Mouse (Mus musculus): ENCODE data around the gene Wfdc13. TPM values are rescaled to one million over a fixed set of nuclear protein-coding genes. Genes with fewer than 3 reads are reported as not detected.

The Wfdc13 gene
- not detected for total RNA-seq (2021)
- long read RNA-seq = 0 reads

DNA sequence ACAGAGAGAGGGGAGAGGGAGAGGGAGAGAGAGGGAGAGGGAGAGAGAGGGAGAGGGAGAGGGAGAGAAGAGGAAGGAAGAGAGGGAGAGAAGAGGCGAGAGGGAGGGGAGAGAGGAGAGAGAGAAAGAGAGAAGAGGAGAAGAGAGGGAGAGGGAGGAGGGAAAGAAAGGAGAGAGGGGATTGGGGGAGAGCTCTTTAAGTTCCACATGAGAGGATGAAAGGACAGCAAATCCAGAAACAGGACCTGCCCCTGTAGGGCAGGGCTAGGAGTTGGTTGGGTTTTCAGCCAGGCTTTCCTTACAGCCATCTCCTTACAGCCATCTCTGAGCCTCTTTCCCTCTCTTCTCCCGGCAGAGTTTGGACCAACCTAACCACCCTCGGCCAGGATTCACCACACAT lies at the start of gene Wfdc13:
TSS of gene Wfdc13 (plus strand) at position 301 of the 400 bp plus-strand sequence.
- no peak for DNase-seq (ENCODE audit: low spot score in 2 of 2)

DNA sequence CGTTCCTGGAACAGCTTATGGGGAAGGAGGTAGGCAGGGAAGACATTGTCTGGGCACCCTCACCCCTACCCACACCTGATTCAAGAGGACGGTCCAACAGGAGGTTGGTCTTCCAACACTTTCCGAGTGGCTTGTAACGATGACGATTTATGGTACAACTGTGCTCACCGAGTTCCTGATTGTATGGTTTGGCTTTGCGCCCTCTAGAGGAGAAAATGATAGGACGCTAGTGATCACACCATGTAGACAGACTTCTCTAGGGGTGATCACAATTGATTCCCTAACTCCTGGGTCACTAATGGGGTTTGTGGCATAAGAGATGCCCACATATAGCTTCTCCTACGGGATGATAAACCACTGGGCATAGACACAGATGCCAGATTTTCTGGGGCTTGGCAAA lies 49.6 kb upstream of the Wfdc13 start:
- no peak for DNase-seq (ENCODE audit: low spot score in 2 of 2)

DNA sequence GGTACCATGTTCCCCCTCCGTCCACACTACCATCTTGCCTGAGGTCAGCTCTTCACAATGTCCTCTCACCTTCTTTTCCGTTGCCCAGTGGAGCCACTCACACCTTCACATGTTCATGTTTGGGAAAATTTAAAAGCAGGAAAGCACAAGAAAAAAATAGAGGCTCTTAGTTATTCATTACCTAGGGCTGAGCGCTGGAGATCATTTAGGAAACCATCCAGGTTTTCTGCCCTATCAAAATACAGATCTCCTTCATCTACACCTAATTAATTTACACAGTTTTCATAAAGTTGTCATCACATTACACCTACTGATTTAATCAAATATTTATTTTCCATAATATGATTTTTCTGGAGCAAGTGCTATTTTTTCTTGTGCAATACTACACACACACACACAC lies 46.2 kb upstream of the Wfdc13 start, which contains the start of gene Wfdc16:
TSS of gene Wfdc16 (minus strand) at position 101 of the 400 bp plus-strand sequence.
- DNase-seq (ENCODE audit: low spot score in 2 of 2) = no peak

DNA sequence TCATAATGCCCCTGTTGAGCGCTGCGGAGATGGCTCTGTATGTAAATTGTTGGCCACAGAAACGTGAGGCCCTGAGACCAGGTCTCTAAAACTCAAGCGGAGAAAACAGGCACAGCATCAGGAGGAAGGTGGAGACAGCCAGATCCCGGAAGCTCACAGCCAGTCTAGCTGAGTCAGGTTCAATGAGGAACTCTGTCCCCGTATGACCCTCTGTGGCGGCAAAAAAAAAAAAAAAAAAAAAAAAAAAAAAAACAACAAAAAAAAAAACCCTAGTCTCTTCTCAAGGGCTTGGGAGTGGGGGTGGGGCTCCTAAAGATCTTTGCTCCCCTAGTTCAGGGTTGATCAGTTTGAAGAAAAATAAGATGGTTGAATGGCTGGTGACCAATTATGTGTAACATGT lies 43.8 kb upstream of the Wfdc13 start:
- no peak for DNase-seq (ENCODE audit: low spot score in 2 of 2)

DNA sequence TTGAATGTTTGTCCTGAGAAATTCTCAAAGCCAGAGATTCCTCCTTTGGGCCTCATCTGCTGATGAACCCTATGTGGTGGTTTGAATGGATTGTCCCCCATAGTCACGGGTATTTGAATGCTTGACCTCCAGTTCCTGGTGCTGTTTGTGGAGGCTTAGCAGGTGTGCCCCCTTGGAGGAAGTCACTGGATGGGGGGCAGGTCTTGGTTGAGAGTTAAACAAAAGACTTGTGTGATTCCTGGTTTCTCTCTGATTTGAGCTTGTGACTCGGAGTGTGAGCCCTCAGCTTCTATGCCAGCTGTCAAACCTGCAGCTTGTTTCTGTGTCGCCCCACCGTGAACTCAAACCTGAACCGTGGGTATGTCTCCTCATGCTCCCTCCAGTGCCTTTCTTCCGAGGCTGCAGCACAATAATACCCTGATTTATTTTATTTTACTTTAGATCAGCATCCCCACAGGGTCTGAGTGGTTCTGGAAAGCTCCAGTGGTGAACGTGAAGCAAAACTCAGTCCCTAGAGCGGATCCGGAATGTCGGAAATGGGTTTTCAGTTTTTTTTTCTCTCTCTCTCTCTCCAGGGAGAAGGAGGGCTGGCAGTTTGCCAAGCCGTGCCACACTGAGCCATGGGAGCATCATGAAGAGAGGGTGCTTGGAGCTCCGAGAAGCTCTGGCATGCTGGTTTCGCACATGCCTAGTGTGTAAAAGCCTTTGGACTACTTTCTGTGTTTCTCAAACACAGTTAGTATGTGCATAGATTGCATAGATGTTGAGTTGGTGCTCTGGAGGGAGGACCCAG lies 42.8 kb upstream of the Wfdc13 start:
- DNase-seq (ENCODE audit: low spot score in 2 of 2) = peak in 1 of 2 experiments; percentile 21

DNA sequence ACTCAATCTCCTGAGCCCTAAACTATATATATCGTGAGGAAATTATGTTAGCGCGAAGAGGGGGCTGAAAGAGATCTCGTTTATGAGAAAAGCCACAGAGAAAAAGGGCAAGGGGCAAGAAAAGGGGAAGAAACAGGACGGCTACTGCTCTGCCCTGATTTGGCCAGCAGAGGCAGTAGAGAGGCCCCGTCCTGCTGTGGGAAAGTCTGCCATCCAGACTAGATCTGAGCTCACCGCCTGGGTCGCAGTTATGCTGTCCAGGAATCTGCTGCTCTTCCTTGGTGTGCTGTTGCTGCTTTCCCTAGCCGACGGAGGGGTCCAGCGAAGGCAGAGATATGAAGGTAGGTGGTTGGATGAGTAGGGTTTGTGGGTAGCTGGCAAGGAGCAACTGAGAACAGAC lies 29.0 kb upstream of the Wfdc13 start, which contains the start of gene Wfdc10:
TSS of gene Wfdc10 (plus strand) at position 189 of the 400 bp plus-strand sequence.
- DNase-seq (ENCODE audit: low spot score in 2 of 2) = peak in 1 of 2 experiments; percentile 13

DNA sequence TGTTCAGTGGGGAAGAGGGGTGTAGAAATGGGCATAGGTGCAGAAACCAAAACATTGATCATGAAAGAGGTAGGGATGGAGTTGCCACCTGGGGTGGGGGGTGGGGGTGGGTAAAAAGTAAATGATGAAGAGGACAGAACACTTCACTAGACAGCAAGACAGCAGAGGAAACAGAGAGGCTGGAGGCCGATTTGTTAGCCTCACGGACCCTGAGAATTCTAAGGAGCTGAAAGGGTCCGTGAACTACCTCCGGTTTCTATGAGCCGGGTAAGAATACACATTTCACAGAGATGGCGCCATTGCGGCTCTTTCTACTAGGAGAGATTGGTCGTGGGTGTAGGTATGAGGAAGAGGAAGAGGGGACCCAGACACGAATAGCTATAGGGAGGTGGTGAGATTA lies 28.4 kb upstream of the Wfdc13 start, which contains the start of gene Wfdc9:
TSS of gene Wfdc9 (minus strand) at position 101 of the 400 bp plus-strand sequence.
- DNase-seq (ENCODE audit: low spot score in 2 of 2) = no peak

DNA sequence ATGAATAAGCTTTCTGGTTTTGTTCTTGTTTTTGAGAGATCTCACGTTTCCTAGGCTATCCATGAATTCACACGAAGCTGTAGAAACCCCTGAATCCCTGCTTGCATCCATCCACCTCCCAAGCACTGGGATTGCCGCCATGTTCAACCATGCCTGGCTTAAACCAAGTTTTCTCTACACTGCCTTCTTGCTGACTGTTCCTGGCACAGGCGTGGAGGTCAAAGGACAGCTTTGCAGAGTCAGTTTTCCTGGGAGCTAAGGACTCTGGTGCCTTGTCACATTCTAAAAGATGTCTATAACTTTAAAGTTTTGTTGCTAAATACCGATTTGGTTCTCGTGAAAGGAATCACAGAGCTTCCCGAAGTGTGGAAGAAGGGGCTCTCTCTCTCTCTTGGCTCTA lies 20.1 kb upstream of the Wfdc13 start:
- no peak for DNase-seq (ENCODE audit: low spot score in 2 of 2)

DNA sequence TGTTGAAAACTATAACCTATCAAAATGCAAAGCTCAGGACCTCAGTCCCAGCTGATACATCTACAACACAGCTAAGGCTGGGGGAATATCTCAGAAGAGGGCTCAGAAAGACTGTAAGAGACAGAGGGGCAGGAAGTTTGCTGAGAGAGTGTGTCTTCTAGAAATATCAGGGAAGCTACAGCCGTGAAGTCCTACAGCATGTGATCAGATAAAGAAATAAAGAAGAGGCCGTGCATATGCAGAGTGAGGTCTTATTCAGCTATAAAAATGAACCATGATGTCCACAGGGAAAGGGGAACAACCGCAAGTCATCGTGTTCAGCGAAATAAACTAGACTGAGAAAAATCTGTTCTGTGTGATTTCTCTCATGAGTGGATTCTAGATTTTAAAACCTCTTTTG lies 14.6 kb upstream of the Wfdc13 start:
- no peak for DNase-seq (ENCODE audit: low spot score in 2 of 2)

DNA sequence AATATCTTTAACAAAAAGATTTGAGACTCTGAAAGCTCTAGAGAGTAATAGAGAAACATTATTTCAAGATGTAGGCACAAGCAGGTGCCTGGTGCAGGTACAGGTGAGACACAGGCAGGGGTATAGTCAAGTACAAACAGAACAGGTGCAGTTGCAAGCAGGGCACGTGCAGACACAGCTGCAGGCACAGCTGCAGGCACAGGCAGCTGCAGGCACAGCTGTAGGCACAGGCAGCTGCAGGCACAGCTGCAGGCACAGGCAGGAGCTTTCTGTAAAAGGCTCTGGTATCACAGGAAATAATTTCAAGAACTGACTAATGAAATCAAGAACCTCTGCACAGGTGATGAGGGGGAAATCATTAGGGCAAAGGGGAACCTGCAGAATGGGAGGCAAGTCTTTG lies 14.0 kb upstream of the Wfdc13 start:
- DNase-seq (ENCODE audit: low spot score in 2 of 2) = no peak

DNA sequence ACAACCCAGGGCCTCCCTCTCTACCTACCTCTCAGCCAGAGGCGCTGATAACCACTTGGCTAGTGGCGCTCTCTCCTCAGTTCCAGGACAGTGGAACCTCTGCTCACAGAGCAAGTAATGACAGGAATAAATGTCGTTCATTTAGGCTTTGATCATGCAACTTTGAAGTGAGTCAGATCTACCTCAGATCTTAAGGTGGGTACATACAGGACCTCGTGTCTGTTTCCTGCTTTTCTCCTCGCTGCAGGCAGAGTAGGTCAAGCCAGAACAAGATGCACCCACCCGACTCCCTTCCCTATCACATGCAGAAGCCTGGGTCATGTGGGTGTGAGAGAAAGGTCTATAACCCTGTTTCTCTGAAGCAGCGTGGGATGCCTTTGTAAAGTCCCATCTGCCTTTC lies 10.9 kb upstream of the Wfdc13 start, which contains the start of gene Wfdc11:
TSS of gene Wfdc11 (minus strand) at position 101 of the 400 bp plus-strand sequence.
- peak in 1 of 2 experiments; percentile 3 for DNase-seq (ENCODE audit: low spot score in 2 of 2)

DNA sequence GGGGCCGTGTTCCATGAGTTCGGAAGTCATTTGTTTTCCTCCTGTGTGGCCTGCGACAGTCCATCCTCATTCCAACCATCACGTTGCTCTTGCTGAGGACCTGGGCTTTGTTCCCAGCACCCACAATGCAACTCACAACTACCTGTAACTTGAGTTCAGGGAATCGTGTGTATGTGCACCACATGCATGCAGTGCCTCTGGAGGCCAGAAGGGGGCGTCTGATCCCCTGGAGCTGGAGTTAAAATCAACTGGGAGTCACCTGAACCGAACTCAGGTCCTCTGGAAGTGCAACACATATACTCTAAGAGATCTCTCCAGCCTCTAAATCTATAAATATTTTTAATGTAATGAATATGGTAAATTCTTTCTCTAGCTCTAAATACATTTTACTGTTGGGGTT lies 8.8 kb upstream of the Wfdc13 start:
- DNase-seq (ENCODE audit: low spot score in 2 of 2) = no peak

DNA sequence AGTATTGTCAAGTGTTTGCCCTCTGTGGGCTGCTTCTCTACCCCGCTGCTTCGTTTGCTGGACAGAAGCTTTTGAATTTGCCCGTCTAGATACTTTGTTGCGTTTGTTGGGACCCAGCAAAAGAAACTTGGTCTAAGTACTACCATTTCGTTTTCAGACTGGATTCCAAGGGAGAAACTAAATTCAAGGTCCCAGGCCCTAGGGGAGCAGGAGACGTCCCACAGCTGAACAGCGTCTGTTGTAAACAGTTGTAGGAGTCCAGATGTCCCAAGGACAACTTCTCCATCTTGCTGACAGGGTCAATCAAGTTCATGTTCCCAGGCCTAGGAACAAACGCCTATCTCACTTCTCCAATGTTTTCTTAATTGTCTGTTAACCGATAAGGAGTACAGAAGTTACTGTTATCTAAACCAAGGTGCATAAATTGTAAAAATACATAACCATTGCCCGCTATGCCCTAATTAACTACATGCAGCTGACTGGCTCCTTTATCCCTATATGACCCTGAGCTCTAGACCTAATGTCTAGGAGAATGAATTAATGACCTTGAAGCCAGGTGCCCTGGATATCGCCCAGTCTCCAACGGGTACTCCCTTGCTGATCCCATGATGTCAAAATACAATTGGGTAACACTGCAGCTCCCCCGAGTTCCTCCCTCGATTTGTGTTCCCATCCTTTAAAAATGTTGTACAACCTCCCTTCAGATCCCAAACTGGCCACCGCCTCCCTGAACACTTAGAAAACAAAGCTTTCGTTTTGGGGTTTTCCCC lies 7.8 kb upstream of the Wfdc13 start:
- DNase-seq (ENCODE audit: low spot score in 2 of 2) = no peak

DNA sequence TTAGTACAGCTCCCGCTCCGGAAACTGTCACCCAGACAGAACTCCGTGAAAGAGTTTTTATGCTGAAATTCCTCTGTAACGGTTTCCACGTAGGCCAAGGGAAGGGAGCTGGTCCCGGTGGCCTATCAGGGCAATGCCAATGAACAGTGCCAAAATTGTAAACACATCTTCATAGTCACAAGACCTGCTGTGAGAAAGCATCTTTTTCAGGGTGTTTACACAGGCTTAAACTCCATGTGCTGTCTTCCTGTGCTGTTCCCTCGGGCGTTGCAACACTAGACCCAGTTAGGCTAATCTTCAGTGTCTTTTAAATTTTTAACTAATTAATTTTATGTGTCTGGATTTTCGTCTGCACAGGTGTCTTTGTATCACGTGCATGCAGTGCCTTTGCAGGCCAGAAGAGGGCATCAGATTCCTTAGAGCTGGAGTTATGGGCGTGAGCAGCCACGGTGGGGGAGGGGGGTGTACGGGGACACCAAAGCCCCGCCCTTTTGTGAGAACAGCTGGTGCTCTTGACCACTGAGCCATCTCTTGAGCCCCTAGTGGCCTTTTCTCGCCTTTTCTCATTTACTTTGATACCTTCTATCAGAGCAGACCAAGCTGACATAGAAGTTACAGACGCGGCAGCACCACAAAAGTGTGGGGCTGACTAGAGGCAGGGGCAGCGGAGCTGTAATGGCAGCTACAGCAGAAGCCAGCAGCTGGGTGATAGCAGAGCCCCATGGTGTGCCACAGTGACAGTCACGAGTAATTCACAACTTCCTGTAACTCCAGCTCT lies 5.9 kb upstream of the Wfdc13 start:
- peak; percentile 20 to 70 for DNase-seq (ENCODE audit: low spot score in 2 of 2)

DNA sequence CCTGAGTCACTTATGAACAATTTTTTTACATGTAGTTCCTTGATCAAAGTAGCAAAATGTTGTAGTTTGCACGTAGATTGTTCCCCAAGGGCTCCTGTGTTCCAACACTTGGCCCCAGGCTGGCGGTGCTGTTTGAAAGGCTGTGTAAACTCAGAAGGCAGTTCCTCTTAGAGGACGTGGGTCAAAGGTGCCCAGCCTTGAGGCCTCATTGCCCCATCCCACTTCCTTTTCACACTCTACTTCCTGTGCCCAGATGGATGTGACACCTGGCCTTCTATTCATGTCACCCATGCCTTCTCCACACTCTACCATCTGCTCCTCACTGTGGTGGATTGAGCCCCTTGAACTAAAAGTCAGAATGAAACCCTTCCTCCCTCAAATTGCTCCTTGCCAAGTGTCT lies 5.0 kb upstream of the Wfdc13 start:
- no peak for DNase-seq (ENCODE audit: low spot score in 2 of 2)

DNA sequence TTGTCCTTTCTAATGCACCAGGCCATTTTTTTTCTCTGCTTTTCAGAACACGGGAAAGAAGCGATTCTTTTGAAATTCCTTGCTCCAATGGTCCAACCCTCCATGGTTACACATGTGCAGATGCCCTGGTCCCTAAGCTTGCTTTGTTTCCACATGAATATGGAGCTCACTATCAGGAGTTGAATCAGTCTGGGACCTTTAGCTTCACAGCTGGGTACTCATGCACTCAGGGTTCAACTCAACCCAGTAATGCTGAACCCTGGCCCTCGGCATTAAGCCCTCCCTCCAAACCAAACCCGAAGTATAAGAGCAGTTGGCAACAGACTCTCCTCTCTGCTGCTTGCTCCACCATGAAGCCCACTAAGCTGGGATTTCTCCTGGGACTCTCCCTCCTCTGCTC lies 13.3 kb downstream of the Wfdc13 start, which contains the start of gene Spint4:
TSS of gene Spint4 (plus strand) at position 301 of the 400 bp plus-strand sequence.
- DNase-seq (ENCODE audit: low spot score in 2 of 2) = no peak

DNA sequence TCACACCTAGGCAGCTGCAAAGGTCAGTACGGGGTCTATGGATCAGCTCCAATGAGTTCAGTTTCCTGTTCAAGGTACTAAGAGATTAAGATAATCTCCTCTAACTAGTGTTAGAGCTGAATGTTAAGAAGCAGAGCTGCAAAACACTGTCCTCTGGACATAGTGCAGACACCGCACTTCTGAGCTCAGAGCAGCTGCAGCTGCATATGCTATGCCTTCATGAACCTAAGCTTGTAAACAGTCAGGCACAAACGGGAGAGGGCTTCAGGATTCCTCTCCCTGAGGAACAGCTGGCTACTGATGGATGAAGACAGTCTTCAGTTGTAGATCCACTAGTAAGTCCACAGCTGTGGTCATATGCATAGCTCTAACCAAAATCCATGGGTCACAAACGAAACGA lies 16.1 kb downstream of the Wfdc13 start:
- DNase-seq (ENCODE audit: low spot score in 2 of 2) = no peak

DNA sequence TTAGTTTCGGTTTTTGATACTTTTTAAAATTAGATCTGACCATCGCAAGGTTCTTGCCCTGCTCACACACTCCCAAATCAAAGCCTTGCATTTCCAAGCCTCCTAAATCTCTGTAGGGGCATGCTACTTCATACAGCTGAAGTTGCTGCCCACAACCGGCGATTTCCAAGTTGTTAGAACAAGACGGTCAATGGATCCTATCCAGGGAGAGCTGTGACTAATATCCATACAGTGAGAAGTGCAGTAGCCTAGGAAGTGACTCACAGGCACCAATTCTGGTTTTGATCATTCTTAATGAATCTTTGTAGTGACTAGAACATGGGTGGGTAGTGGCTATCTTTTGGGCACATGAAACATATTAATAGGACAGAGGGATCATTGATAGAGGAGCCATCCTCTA lies 16.9 kb downstream of the Wfdc13 start:
- DNase-seq (ENCODE audit: low spot score in 2 of 2) = no peak

DNA sequence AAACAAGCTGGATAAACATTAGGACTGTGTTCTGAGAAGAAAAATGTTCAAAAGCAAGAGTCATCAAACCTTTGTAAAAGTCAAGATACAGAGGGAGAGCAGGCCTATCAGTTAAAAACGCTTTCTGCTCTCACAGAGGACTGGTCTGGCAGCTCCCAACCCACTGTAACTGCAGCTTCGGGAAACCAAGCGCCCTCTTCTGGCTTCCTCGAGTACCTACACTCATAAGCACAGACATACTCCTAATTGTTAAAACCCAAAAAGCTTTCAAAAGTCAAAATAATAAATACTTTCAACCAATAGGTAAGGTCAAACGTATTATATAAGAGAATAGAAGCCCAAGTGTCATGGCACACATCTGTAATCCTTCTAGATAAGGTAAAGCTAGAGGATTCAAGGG lies 19.3 kb downstream of the Wfdc13 start:
- DNase-seq (ENCODE audit: low spot score in 2 of 2) = no peak

DNA sequence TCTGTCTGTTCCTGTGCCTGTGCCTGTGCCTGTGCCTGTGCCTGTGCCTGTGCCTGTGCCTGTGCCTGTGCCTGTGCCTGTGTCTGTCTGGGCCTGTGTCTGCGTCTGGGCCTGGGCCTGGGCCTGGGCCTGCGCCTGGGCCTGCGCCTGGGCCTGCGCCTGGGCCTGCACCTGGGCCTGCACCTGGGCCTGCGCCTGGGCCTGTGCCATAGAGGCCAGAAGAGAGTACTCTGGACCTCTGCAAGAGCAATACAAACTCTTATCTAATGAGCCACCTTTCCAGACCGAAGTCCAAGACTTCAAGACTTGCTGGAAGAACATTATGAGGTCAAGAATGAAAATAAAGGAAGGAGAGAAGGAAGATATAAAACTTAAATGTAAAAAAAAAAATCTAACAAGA lies 20.4 kb downstream of the Wfdc13 start:
- DNase-seq (ENCODE audit: low spot score in 2 of 2) = no peak

DNA sequence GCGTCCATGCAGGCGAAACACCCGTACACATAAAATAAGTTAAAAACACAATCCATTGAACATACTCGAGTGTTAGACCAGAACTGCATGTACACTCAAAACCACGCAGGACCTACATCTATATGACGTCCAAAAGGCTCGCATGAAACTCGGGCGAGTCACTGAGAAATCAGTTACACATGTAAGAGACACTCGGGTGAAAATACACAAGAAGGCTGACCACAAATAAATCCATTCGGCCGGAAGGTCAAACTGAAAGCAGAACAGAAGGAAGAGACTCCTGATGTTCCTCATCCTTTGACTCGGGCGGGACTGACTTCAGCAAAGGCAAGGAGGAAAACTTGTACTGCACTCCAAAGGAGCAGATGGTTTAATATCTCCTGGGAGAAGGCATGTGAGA lies 21.1 kb downstream of the Wfdc13 start:
- DNase-seq (ENCODE audit: low spot score in 2 of 2) = no peak
